Mouse (Mus musculus): ENCODE data around the gene Omp. TPM values are rescaled to one million over a fixed set of nuclear protein-coding genes. Genes with fewer than 3 reads are reported as not detected.

The Omp gene
- polyA plus RNA-seq, 1 experiment from 2014 or later: 0.15 TPM

- Histone ChIP-seq H3K36me3 (replicated peaks; ENCODE audit: control insufficient read depth, insufficient read depth, low read depth, low read length) (no peaks in the 10 kb centered on the region), H3K4me1 (ENCODE audit: control insufficient read depth, insufficient read depth, low read length) (no peaks in the 10 kb centered on the region), H3K4me2 (ENCODE audit: low read depth, low read length) (no peak overlapping the region), H3K9ac (replicated peaks; ENCODE audit: low read length) (no peak overlapping the region), H3K27ac (replicated peaks; ENCODE audit: low read depth, low read length) (no peak overlapping the region), H3K9me3 (replicated peaks; ENCODE audit: control insufficient read depth, low read length) (no peaks in the 10 kb centered on the region), H3K4me3 (ENCODE audit: low read depth, low read length) (no peak overlapping the region), H3K27me3 (ENCODE audit: control insufficient read depth, insufficient read depth, low read length) (no peaks in the 10 kb centered on the region)
- ATAC-seq (replicated peaks; ENCODE audit: insufficient number of reproducible peaks, low FRiP score, low TSS enrichment, low read depth) (no peak), DNase-seq (ENCODE audit: low spot score) (no peak)
- WGBS: 52% methylated on average over 3 of the region's 3 CpGs
These were observed 18.4 kb upstream of the Omp start for GRCm38 (mm10) chr7:98163700-98164099.

GRCm38 (mm10) chr7:98162239-98162638 is 16.9 kb upstream of the Omp start:
- Histone ChIP-seq H3K9me3 (replicated peaks; ENCODE audit: control insufficient read depth, low read length) (no peaks in the 10 kb centered on the region), H3K4me3 (ENCODE audit: low read depth, low read length) (no peak overlapping the region), H3K27me3 (ENCODE audit: control insufficient read depth, insufficient read depth, low read length) (no peaks in the 10 kb centered on the region), H3K4me2 (ENCODE audit: low read depth, low read length) (no peak overlapping the region), H3K4me1 (ENCODE audit: control insufficient read depth, insufficient read depth, low read length) (no peaks in the 10 kb centered on the region), H3K27ac (replicated peaks; ENCODE audit: low read depth, low read length) (no peak overlapping the region), H3K36me3 (replicated peaks; ENCODE audit: control insufficient read depth, insufficient read depth, low read depth, low read length) (no peaks in the 10 kb centered on the region), H3K9ac (replicated peaks; ENCODE audit: low read length) (no peak overlapping the region)
- DNase-seq (ENCODE audit: low spot score) (no peak), ATAC-seq (replicated peaks; ENCODE audit: insufficient number of reproducible peaks, low FRiP score, low TSS enrichment, low read depth) (0 out of 2 replicates have a peak, but pooled peaks have one; percentile 1)
- 75% methylated on average over 6 of the region's 6 CpGs for WGBS

GRCm38 (mm10) chr7:98160041-98160740 is 14.9 kb upstream of the Omp start:
- H3K4me2 ChIP-seq (ENCODE audit: low read depth, low read length): no peak overlapping the region
- H3K27ac ChIP-seq (replicated peaks; ENCODE audit: low read depth, low read length): no peak overlapping the region
- no peaks in the 10 kb centered on the region for H3K27me3 ChIP-seq (ENCODE audit: control insufficient read depth, insufficient read depth, low read length)
- no peaks in the 10 kb centered on the region for H3K9me3 ChIP-seq (replicated peaks; ENCODE audit: control insufficient read depth, low read length)
- H3K36me3 ChIP-seq (replicated peaks; ENCODE audit: control insufficient read depth, insufficient read depth, low read depth, low read length): no peaks in the 10 kb centered on the region
- DNase-seq (ENCODE audit: low spot score): no peak
- H3K4me3 ChIP-seq (ENCODE audit: low read depth, low read length): no peak overlapping the region
- no peaks in the 10 kb centered on the region for H3K4me1 ChIP-seq (ENCODE audit: control insufficient read depth, insufficient read depth, low read length)
- no peak overlapping the region for H3K9ac ChIP-seq (replicated peaks; ENCODE audit: low read length)
- 54% methylated on average over 7 of the region's 8 CpGs for WGBS
- no peak for ATAC-seq (replicated peaks; ENCODE audit: insufficient number of reproducible peaks, low FRiP score, low TSS enrichment, low read depth)

GRCm38 (mm10) chr7:98158481-98158880 is 13.2 kb upstream of the Omp start:
- H3K9ac ChIP-seq (replicated peaks; ENCODE audit: low read length): no peak overlapping the region
- DNase-seq (ENCODE audit: low spot score) (peak; percentile 33), ATAC-seq (replicated peaks; ENCODE audit: insufficient number of reproducible peaks, low FRiP score, low TSS enrichment, low read depth) (no peak)
- no peak overlapping the region for H3K27ac ChIP-seq (replicated peaks; ENCODE audit: low read depth, low read length)
- H3K4me2 ChIP-seq (ENCODE audit: low read depth, low read length): no peak overlapping the region
- H3K9me3 ChIP-seq (replicated peaks; ENCODE audit: control insufficient read depth, low read length): no peaks in the 10 kb centered on the region
- H3K4me3 ChIP-seq (ENCODE audit: low read depth, low read length): no peak overlapping the region
- WGBS: 50% methylated on average over 6 of the region's 8 CpGs
- H3K27me3 ChIP-seq (ENCODE audit: control insufficient read depth, insufficient read depth, low read length): no peaks in the 10 kb centered on the region
- no peaks in the 10 kb centered on the region for H3K4me1 ChIP-seq (ENCODE audit: control insufficient read depth, insufficient read depth, low read length)
- H3K36me3 ChIP-seq (replicated peaks; ENCODE audit: control insufficient read depth, insufficient read depth, low read depth, low read length): no peaks in the 10 kb centered on the region

- no peak for DNase-seq (ENCODE audit: low spot score)
- H3K9ac ChIP-seq (replicated peaks; ENCODE audit: low read length): no peak overlapping the region
- H3K27me3 ChIP-seq (ENCODE audit: control insufficient read depth, insufficient read depth, low read length): no peaks in the 10 kb centered on the region
- H3K27ac ChIP-seq (replicated peaks; ENCODE audit: low read depth, low read length): no peak overlapping the region
- ATAC-seq (replicated peaks; ENCODE audit: insufficient number of reproducible peaks, low FRiP score, low TSS enrichment, low read depth): no peak
- WGBS: 55% methylated on average over 5 of the region's 5 CpGs
- H3K4me1 ChIP-seq (ENCODE audit: control insufficient read depth, insufficient read depth, low read length): no peaks in the 10 kb centered on the region
- no peaks in the 10 kb centered on the region for H3K9me3 ChIP-seq (replicated peaks; ENCODE audit: control insufficient read depth, low read length)
- no peak overlapping the region for H3K4me3 ChIP-seq (ENCODE audit: low read depth, low read length)
- H3K4me2 ChIP-seq (ENCODE audit: low read depth, low read length): no peak overlapping the region
- no peaks in the 10 kb centered on the region for H3K36me3 ChIP-seq (replicated peaks; ENCODE audit: control insufficient read depth, insufficient read depth, low read depth, low read length)
These were observed 12.5 kb upstream of the Omp start for GRCm38 (mm10) chr7:98157636-98158332.

GRCm38 (mm10) chr7:98156280-98156665 is 11.0 kb upstream of the Omp start:
- Histone ChIP-seq H3K9me3 (replicated peaks; ENCODE audit: control insufficient read depth, low read length) (no peaks in the 10 kb centered on the region), H3K27me3 (ENCODE audit: control insufficient read depth, insufficient read depth, low read length) (no peaks in the 10 kb centered on the region), H3K4me1 (ENCODE audit: control insufficient read depth, insufficient read depth, low read length) (no peaks in the 10 kb centered on the region), H3K27ac (replicated peaks; ENCODE audit: low read depth, low read length) (no peak overlapping the region), H3K9ac (replicated peaks; ENCODE audit: low read length) (no peak overlapping the region), H3K4me2 (ENCODE audit: low read depth, low read length) (no peak overlapping the region), H3K36me3 (replicated peaks; ENCODE audit: control insufficient read depth, insufficient read depth, low read depth, low read length) (no peaks in the 10 kb centered on the region), H3K4me3 (ENCODE audit: low read depth, low read length) (no peak overlapping the region)
- no peak for ATAC-seq (replicated peaks; ENCODE audit: insufficient number of reproducible peaks, low FRiP score, low TSS enrichment, low read depth)
- 79% methylated on average over 3 of the region's 3 CpGs for WGBS
- DNase-seq (ENCODE audit: low spot score): no peak

- no peaks in the 10 kb centered on the region for H3K4me1 ChIP-seq (ENCODE audit: control insufficient read depth, insufficient read depth, low read length)
- no peak for ATAC-seq (replicated peaks; ENCODE audit: insufficient number of reproducible peaks, low FRiP score, low TSS enrichment, low read depth)
These were observed 10.4 kb upstream of the Omp start for GRCm38 (mm10) chr7:98155546-98156279.

GRCm38 (mm10) chr7:98153892-98154291 is 8.6 kb upstream of the Omp start:
- ATAC-seq (replicated peaks; ENCODE audit: insufficient number of reproducible peaks, low FRiP score, low TSS enrichment, low read depth) (no peak), DNase-seq (ENCODE audit: low spot score) (no peak)
- Histone ChIP-seq H3K4me3 (ENCODE audit: low read depth, low read length) (no peak overlapping the region), H3K36me3 (replicated peaks; ENCODE audit: control insufficient read depth, insufficient read depth, low read depth, low read length) (no peaks in the 10 kb centered on the region), H3K27ac (replicated peaks; ENCODE audit: low read depth, low read length) (no peak overlapping the region), H3K4me1 (ENCODE audit: control insufficient read depth, insufficient read depth, low read length) (no peaks in the 10 kb centered on the region), H3K4me2 (ENCODE audit: low read depth, low read length) (no peak overlapping the region), H3K9ac (replicated peaks; ENCODE audit: low read length) (no peak overlapping the region), H3K27me3 (ENCODE audit: control insufficient read depth, insufficient read depth, low read length) (no peaks in the 10 kb centered on the region), H3K9me3 (replicated peaks; ENCODE audit: control insufficient read depth, low read length) (no peaks in the 10 kb centered on the region)
- whole genome bisulfite sequencing: 75% methylated on average over 5 of the region's 5 CpGs

More at GRCm38 (mm10) chr7:98155546-98156279, 10.4 kb upstream of the Omp start:
- H3K27me3 ChIP-seq (ENCODE audit: control insufficient read depth, insufficient read depth, low read length): no peaks in the 10 kb centered on the region
- no peaks in the 10 kb centered on the region for H3K9me3 ChIP-seq (replicated peaks; ENCODE audit: control insufficient read depth, low read length)
- no peak overlapping the region for H3K4me3 ChIP-seq (ENCODE audit: low read depth, low read length)
- 29% methylated on average over 7 of the region's 8 CpGs for WGBS
- no peak overlapping the region for H3K27ac ChIP-seq (replicated peaks; ENCODE audit: low read depth, low read length)
- DNase-seq (ENCODE audit: low spot score): peak; percentile 78
- H3K36me3 ChIP-seq (replicated peaks; ENCODE audit: control insufficient read depth, insufficient read depth, low read depth, low read length): no peaks in the 10 kb centered on the region
- H3K4me2 ChIP-seq (ENCODE audit: low read depth, low read length): no peak overlapping the region
- H3K9ac ChIP-seq (replicated peaks; ENCODE audit: low read length): no peak overlapping the region

All from embryonic facial prominence, embryonic 11.5 days (tissue).